Mouse (Mus musculus): ENCODE measurements around the gene Mrps23. TPM values are rescaled to one million over a fixed set of nuclear protein-coding genes. Genes with fewer than 3 reads are reported as not detected.
A peak's percentile ranks its signal among the peaks of the same experiment; 100 is the strongest.

The Mrps23 gene
- polyA plus RNA-seq, 1 experiment, result 197 TPM

- no peaks in the 10 kb centered on the region for H3K27me3 ChIP-seq (replicated peaks)
- no peaks in the 10 kb centered on the region for H3K9me3 ChIP-seq
- peaks cover 74% of the 10 kb centered on the region for H3K36me3 ChIP-seq (replicated peaks; ENCODE audit: low read length)
- no peak overlapping the region for H3K4me3 ChIP-seq (replicated peaks)
- peaks cover 77% of the 10 kb centered on the region for H3K4me1 ChIP-seq
- TF ChIP-seq FLI1 (IDR thresholded peaks at IDR 0.05; ENCODE audit: low read length) (no peak), GATA1 (IDR thresholded peaks at IDR 0.05; ENCODE audit: borderline replicate concordance, low read length) (no peak)
Observed at GRCm38 (mm10) chr11:88171876-88172442, 32.2 kb upstream of the Mrps23 start.

- no peak for TF ChIP-seq FLI1 (IDR thresholded peaks at IDR 0.05; ENCODE audit: low read length)
- no peak for TF ChIP-seq GATA1 (IDR thresholded peaks at IDR 0.05; ENCODE audit: borderline replicate concordance, low read length)
- H3K36me3 ChIP-seq (replicated peaks; ENCODE audit: low read length), result peaks cover 76% of the 10 kb centered on the region
- no peaks in the 10 kb centered on the region for H3K27me3 ChIP-seq (replicated peaks)
- peaks cover 78% of the 10 kb centered on the region for H3K4me1 ChIP-seq
- no peaks in the 10 kb centered on the region for H3K9me3 ChIP-seq
- H3K4me3 ChIP-seq (replicated peaks), result peak overlapping the region; percentile 18
Observed at GRCm38 (mm10) chr11:88172601-88173325, 31.4 kb upstream of the Mrps23 start.

GRCm38 (mm10) chr11:88173386-88174025, 30.7 kb upstream of the Mrps23 start:
- H3K27me3 ChIP-seq (replicated peaks), result no peaks in the 10 kb centered on the region
- H3K36me3 ChIP-seq (replicated peaks; ENCODE audit: low read length), result peaks cover 76% of the 10 kb centered on the region
- H3K9me3 ChIP-seq, result no peaks in the 10 kb centered on the region
- TF ChIP-seq GATA1 (IDR thresholded peaks at IDR 0.05; ENCODE audit: borderline replicate concordance, low read length), result no peak
- no peak for TF ChIP-seq FLI1 (IDR thresholded peaks at IDR 0.05; ENCODE audit: low read length)
- peaks cover 78% of the 10 kb centered on the region for H3K4me1 ChIP-seq
- no peak overlapping the region for H3K4me3 ChIP-seq (replicated peaks)

- Histone ChIP-seq H3K27me3 (replicated peaks) (no peaks in the 10 kb centered on the region), H3K36me3 (replicated peaks; ENCODE audit: low read length) (peaks cover 82% of the 10 kb centered on the region), H3K9me3 (no peaks in the 10 kb centered on the region), H3K4me3 (replicated peaks) (peak overlapping the region; percentile 18), H3K4me1 (peaks cover 79% of the 10 kb centered on the region)
- TF ChIP-seq GATA1 (IDR thresholded peaks at IDR 0.05; ENCODE audit: borderline replicate concordance, low read length) (no peak), FLI1 (IDR thresholded peaks at IDR 0.05; ENCODE audit: low read length) (no peak)
Observed at GRCm38 (mm10) chr11:88180467-88180958, 23.7 kb upstream of the Mrps23 start.

GRCm38 (mm10) chr11:88180959-88181619, 23.1 kb upstream of the Mrps23 start:
- H3K4me3 ChIP-seq (replicated peaks), result peak overlapping the region; percentile 18
- H3K4me1 ChIP-seq, result peaks cover 83% of the 10 kb centered on the region
- H3K9me3 ChIP-seq, result no peaks in the 10 kb centered on the region
- H3K36me3 ChIP-seq (replicated peaks; ENCODE audit: low read length), result peaks cover 88% of the 10 kb centered on the region
- no peaks in the 10 kb centered on the region for H3K27me3 ChIP-seq (replicated peaks)
- TF ChIP-seq FLI1 (IDR thresholded peaks at IDR 0.05; ENCODE audit: low read length), result no peak
- no peak for TF ChIP-seq GATA1 (IDR thresholded peaks at IDR 0.05; ENCODE audit: borderline replicate concordance, low read length)

- H3K36me3 ChIP-seq (replicated peaks; ENCODE audit: low read length), result peaks cover 94% of the 10 kb centered on the region
- no peak overlapping the region for H3K4me3 ChIP-seq (replicated peaks)
- peaks cover 87% of the 10 kb centered on the region for H3K4me1 ChIP-seq
- H3K27me3 ChIP-seq (replicated peaks), result no peaks in the 10 kb centered on the region
- no peaks in the 10 kb centered on the region for H3K9me3 ChIP-seq
- TF ChIP-seq GATA1 (IDR thresholded peaks at IDR 0.05; ENCODE audit: borderline replicate concordance, low read length) (no peak), FLI1 (IDR thresholded peaks at IDR 0.05; ENCODE audit: low read length) (no peak)
Observed at GRCm38 (mm10) chr11:88184632-88185180, 19.5 kb upstream of the Mrps23 start.

- Histone ChIP-seq H3K4me3 (replicated peaks) (no peak overlapping the region), H3K27me3 (replicated peaks) (no peaks in the 10 kb centered on the region)
- TF ChIP-seq FLI1 (IDR thresholded peaks at IDR 0.05; ENCODE audit: low read length) (no peak), GATA1 (IDR thresholded peaks at IDR 0.05; ENCODE audit: borderline replicate concordance, low read length) (no peak)
Observed at GRCm38 (mm10) chr11:88186078-88186946, 17.9 kb upstream of the Mrps23 start.

GRCm38 (mm10) chr11:88186947-88187243, 17.3 kb upstream of the Mrps23 start:
- peaks cover 80% of the 10 kb centered on the region for H3K4me1 ChIP-seq
- no peaks in the 10 kb centered on the region for H3K9me3 ChIP-seq
- no peak overlapping the region for H3K4me3 ChIP-seq (replicated peaks)
- H3K36me3 ChIP-seq (replicated peaks; ENCODE audit: low read length), result peaks cover 94% of the 10 kb centered on the region
- TF ChIP-seq FLI1 (IDR thresholded peaks at IDR 0.05; ENCODE audit: low read length) (no peak), GATA1 (IDR thresholded peaks at IDR 0.05; ENCODE audit: borderline replicate concordance, low read length) (no peak)
- no peaks in the 10 kb centered on the region for H3K27me3 ChIP-seq (replicated peaks)

More at GRCm38 (mm10) chr11:88186078-88186946, 17.9 kb upstream of the Mrps23 start:
- peaks cover 81% of the 10 kb centered on the region for H3K4me1 ChIP-seq
- H3K36me3 ChIP-seq (replicated peaks; ENCODE audit: low read length), result peaks cover 93% of the 10 kb centered on the region
- no peaks in the 10 kb centered on the region for H3K9me3 ChIP-seq
